Mouse (Mus musculus) c-Kit-positive CD71-positive TER-119-positive erythroid progenitor cells, embryonic 14.5 days (primary cell): ENCODE results near the gene Uchl3.

Experiments
- DNase-seq: peaks from one replicate; pipeline ENCODE4 v3.0.0-alpha.2; 2013; ENCODE audit warnings: low spot score

Gene Uchl3

GRCm38 (mm10) chr14:101668626-101669025 lies 14.9 kb downstream of the Uchl3 start:
- DNase-seq: no peak

- no peak for DNase-seq
Observed at GRCm38 (mm10) chr14:101672226-101672625, 18.5 kb downstream of the Uchl3 start.

- no peak for DNase-seq
Observed at GRCm38 (mm10) chr14:101687696-101688095, 33.9 kb downstream of the Uchl3 start.

GRCm38 (mm10) chr14:101688406-101688805 lies 34.6 kb downstream of the Uchl3 start:
- DNase-seq: no peak

GRCm38 (mm10) chr14:101704479-101704878 lies 50.7 kb downstream of the Uchl3 start:
- no peak for DNase-seq

GRCm38 (mm10) chr14:101707088-101707487 lies 53.3 kb downstream of the Uchl3 start:
- DNase-seq: no peak

GRCm38 (mm10) chr14:101714414-101714813 lies 60.6 kb downstream of the Uchl3 start:
- DNase-seq: no peak

- no peak for DNase-seq
Observed at GRCm38 (mm10) chr14:101729237-101729971, 75.6 kb downstream of the Uchl3 start, which contains the start of the genes Gm9922 and Lmo7. Gm9922 (minus strand) TSS chr14:101729814. Lmo7 (plus strand) TSS chr14:101729957.

GRCm38 (mm10) chr14:101729972-101730692 lies 76.4 kb downstream of the Uchl3 start:
- DNase-seq: no peak

- no peak for DNase-seq
Observed at GRCm38 (mm10) chr14:101733542-101734303, 80.0 kb downstream of the Uchl3 start.

GRCm38 (mm10) chr14:101737501-101737900 lies 83.7 kb downstream of the Uchl3 start:
- DNase-seq: no peak
